Mouse (Mus musculus) midbrain, embryonic 16.5 days (tissue): Measurements from ENCODE around the gene Pwp1. TPM values are rescaled to one million over a fixed set of nuclear protein-coding genes. Genes with fewer than 3 reads are reported as not detected.

ENCODE experiments used
- ATAC-seq: fragments of 200-750 bp; cut with Nextera tagmentation; 2 replicates; pipeline ENCODE4 v1.8.0; 2017; ENCODE audit warnings: moderate TSS enrichment
- H3K27ac ChIP-seq: fragments of 300-500 bp; sonication (generic); 2 replicates; pipeline ENCODE4 v1.5.1; 2014; ENCODE audit warnings: mild to moderate bottlenecking, low read length, mixed read lengths
- H3K27me3 ChIP-seq: fragments of 300-500 bp; sonication (generic); 2 replicates; pipeline ENCODE4 v1.6.1; 2014; ENCODE audit warnings: low read depth, low read length, mixed read lengths; ENCODE audit not compliant: control insufficient read depth, insufficient read depth
- H3K36me3 ChIP-seq: fragments of 300-500 bp; sonication (generic); 2 replicates; pipeline ENCODE4 v1.6.1; 2014; ENCODE audit warnings: mild to moderate bottlenecking, low read length, moderate library complexity, mixed read lengths; ENCODE audit not compliant: control insufficient read depth, insufficient read depth
- H3K4me1 ChIP-seq: fragments of 300-500 bp; sonication (generic); 2 replicates; pipeline ENCODE4 v1.6.1; 2014; ENCODE audit warnings: mild to moderate bottlenecking, low read length, mixed read lengths; ENCODE audit not compliant: control insufficient read depth, insufficient read depth
- H3K4me2 ChIP-seq: fragments of 300-500 bp; sonication (generic); 2 replicates; pipeline ENCODE4 v1.6.1; 2014; ENCODE audit warnings: mild to moderate bottlenecking, low read length, mixed read lengths
- H3K4me3 ChIP-seq: fragments of 300-500 bp; sonication (generic); 2 replicates; pipeline ENCODE4 v1.5.1; 2014; ENCODE audit warnings: low read depth, mild to moderate bottlenecking, low read length, moderate library complexity, mixed read lengths
- H3K9ac ChIP-seq: fragments of 300-500 bp; sonication (generic); 2 replicates; pipeline ENCODE4 v1.6.1; 2014; ENCODE audit warnings: low read depth, low read length, mixed read lengths
- H3K9me3 ChIP-seq: fragments of 300-500 bp; sonication (generic); replicated peaks from 2 replicates; pipeline ENCODE4 v1.6.1; 2014; ENCODE audit warnings: mild to moderate bottlenecking, low read length, mixed read lengths; ENCODE audit not compliant: control insufficient read depth, poor library complexity, severe bottlenecking
- WGBS: fragments of 180-500 bp; shearing (Covaris S2); extraction: QIAGEN DNeasy Blood & Tissue Kit; methylation state at CpG from one replicate; pipeline ENCODE4 v1.1.7; 2014; 5-methylcytosine and 5-hydroxymethylcytosine counted together
- polyA plus RNA-seq: library from polyadenylated mRNA; unstranded; fragments of >200 nt; fragmentation: Nextera tagmentation; extraction: Ambion mirVana; gene quantifications from 2 replicates; pipeline ENCODE4 v1.2.1, GENCODE M21; 2015

The Pwp1 gene
- polyA plus RNA-seq, 1 experiment from 2014 or later, result 65.7 TPM

GRCm38 (mm10) chr10:85875812-85876211, 46.5 kb downstream of the Pwp1 start:
- Histone ChIP-seq H3K9me3 (no peaks in the 10 kb centered on the region), H3K36me3 (peaks cover 36% of the 10 kb centered on the region)
- WGBS, result 93% methylated on average over 5 of the region's 5 CpGs

GRCm38 (mm10) chr10:85879886-85880486, 50.7 kb downstream of the Pwp1 start:
- Histone ChIP-seq H3K36me3 (peaks cover 51% of the 10 kb centered on the region), H3K9ac (no peak overlapping the region)
- ATAC-seq, result no peak

More at GRCm38 (mm10) chr10:85875812-85876211, 46.5 kb downstream of the Pwp1 start:
- Histone ChIP-seq H3K27ac (no peak overlapping the region), H3K4me2 (no peak overlapping the region), H3K4me3 (no peak overlapping the region), H3K9ac (no peak overlapping the region), H3K27me3 (no peaks in the 10 kb centered on the region), H3K4me1 (peaks cover 16% of the 10 kb centered on the region)
- no peak for ATAC-seq

GRCm38 (mm10) chr10:85916498-85917309, 87.4 kb downstream of the Pwp1 start, which contains the start of gene Prdm4:
Gene Prdm4 (minus strand): TSS chr10:85917142.
- peak; percentile 100 for ATAC-seq
- no peaks in the 10 kb centered on the region for H3K9me3 ChIP-seq

More at GRCm38 (mm10) chr10:85879886-85880486, 50.7 kb downstream of the Pwp1 start:
- no peaks in the 10 kb centered on the region for H3K27me3 ChIP-seq
- no peak overlapping the region for H3K4me3 ChIP-seq
- H3K4me1 ChIP-seq, result no peaks in the 10 kb centered on the region
- no peak overlapping the region for H3K27ac ChIP-seq
- H3K4me2 ChIP-seq, result no peak overlapping the region
- 93% methylated on average over 8 of the region's 8 CpGs for WGBS
- H3K9me3 ChIP-seq, result no peaks in the 10 kb centered on the region

GRCm38 (mm10) chr10:85927676-85928445, 98.6 kb downstream of the Pwp1 start, which contains the start of gene Ascl4:
Gene Ascl4 (plus strand): TSS chr10:85927681.
- H3K27me3 ChIP-seq, result no peaks in the 10 kb centered on the region
- peak within 1 kb of the TSS; percentile 53 for H3K4me3 ChIP-seq
- no peaks in the 10 kb centered on the region for H3K9me3 ChIP-seq
- H3K9ac ChIP-seq, result peak within 1 kb of the TSS; percentile 68
- peaks cover 14% of the 10 kb centered on the region for H3K4me1 ChIP-seq
- ATAC-seq, result peak; percentile 40
- WGBS, result under 1% methylated on average over 23 of the region's 23 CpGs
- H3K4me2 ChIP-seq, result peak within 1 kb of the TSS; percentile 80
- H3K36me3 ChIP-seq, result no peaks in the 10 kb centered on the region
- no peak within 1 kb of the TSS for H3K27ac ChIP-seq

More at GRCm38 (mm10) chr10:85916498-85917309, 87.4 kb downstream of the Pwp1 start, which contains the start of gene Prdm4:
- H3K4me2 ChIP-seq, result peak within 1 kb of the TSS; percentile 89
- H3K4me3 ChIP-seq, result peak within 1 kb of the TSS; percentile 96
- H3K36me3 ChIP-seq, result peaks cover 11% of the 10 kb centered on the region
- under 1% methylated on average over 89 of the region's 90 CpGs for WGBS
- H3K4me1 ChIP-seq, result peaks cover 15% of the 10 kb centered on the region
- peak within 1 kb of the TSS; percentile 86 for H3K9ac ChIP-seq
- no peaks in the 10 kb centered on the region; the same call in none of the 2 replicates for H3K27me3 ChIP-seq
- H3K27ac ChIP-seq, result peak within 1 kb of the TSS; percentile 79

- ATAC-seq, result peak; percentile 95
- Histone ChIP-seq H3K4me3 (peak overlapping the region; percentile 53), H3K9me3 (no peaks in the 10 kb centered on the region), H3K27ac (no peak overlapping the region), H3K9ac (peak overlapping the region; percentile 68), H3K4me1 (peaks cover 14% of the 10 kb centered on the region), H3K27me3 (no peaks in the 10 kb centered on the region), H3K36me3 (no peaks in the 10 kb centered on the region), H3K4me2 (peak overlapping the region; percentile 80)
- WGBS, result 1% methylated on average over 62 of the region's 63 CpGs
Measured at GRCm38 (mm10) chr10:85928499-85929207, 99.4 kb downstream of the Pwp1 start.

GRCm38 (mm10) chr10:85929208-85929591, 99.9 kb downstream of the Pwp1 start:
- ATAC-seq, result 0 out of 2 replicates have a peak, but pooled peaks have one; percentile 14
- Histone ChIP-seq H3K4me2 (peak overlapping the region; percentile 80), H3K27ac (no peak overlapping the region), H3K9me3 (no peaks in the 10 kb centered on the region), H3K4me1 (peaks cover 14% of the 10 kb centered on the region), H3K9ac (peak overlapping the region; percentile 48; the same call in 1 of the 2 replicates), H3K36me3 (no peaks in the 10 kb centered on the region), H3K27me3 (no peaks in the 10 kb centered on the region), H3K4me3 (peak overlapping the region; percentile 53)
- WGBS, result 45% methylated on average over 11 of the region's 11 CpGs

- H3K4me1 ChIP-seq, result peaks cover 14% of the 10 kb centered on the region
- 90% methylated on average over 11 of the region's 11 CpGs for WGBS
- H3K9ac ChIP-seq, result no peak overlapping the region
- H3K27ac ChIP-seq, result no peak overlapping the region
- no peaks in the 10 kb centered on the region for H3K27me3 ChIP-seq
- no peak overlapping the region for H3K4me3 ChIP-seq
- no peak overlapping the region for H3K4me2 ChIP-seq
- no peaks in the 10 kb centered on the region for H3K36me3 ChIP-seq
- no peaks in the 10 kb centered on the region for H3K9me3 ChIP-seq
- ATAC-seq, result no peak
Measured at GRCm38 (mm10) chr10:85929962-85930361, 100.7 kb downstream of the Pwp1 start.

- H3K4me3 ChIP-seq, result no peak overlapping the region
- no peak overlapping the region for H3K4me2 ChIP-seq
- no peak overlapping the region for H3K9ac ChIP-seq
- H3K4me1 ChIP-seq, result no peaks in the 10 kb centered on the region
- ATAC-seq, result no peak
- no peaks in the 10 kb centered on the region for H3K27me3 ChIP-seq
- no peak overlapping the region for H3K27ac ChIP-seq
- no peaks in the 10 kb centered on the region for H3K9me3 ChIP-seq
- peaks cover 39% of the 10 kb centered on the region for H3K36me3 ChIP-seq
- 98% methylated on average over 6 of the region's 6 CpGs for WGBS
Measured at GRCm38 (mm10) chr10:85936280-85936965, 107.1 kb downstream of the Pwp1 start.
